Mouse (Mus musculus) cerebellum, postnatal 36 days (tissue): ENCODE data around the gene Gja4.

Source experiments
- DNase-seq, 2 experiments: peaks; one replicate each; pipeline ENCODE4 v3.0.0; 2021 to 2022; ENCODE audit warnings: mixed read lengths in 2 of 2

Gja4 gene

GRCm38 (mm10) chr4:127313861-127314260, at the start of gene Gja4:
Gene Gja4 (minus strand): TSS chr4:127314039.
- DNase-seq, result peak; percentile 50 to 65

- DNase-seq, result no peak
Observed at GRCm38 (mm10) chr4:127363331-127363730, 49.5 kb upstream of the Gja4 start.

- DNase-seq, result no peak
Observed at GRCm38 (mm10) chr4:127362520-127362919, 48.7 kb upstream of the Gja4 start.

- DNase-seq, result no peak
Observed at GRCm38 (mm10) chr4:127358018-127358417, 44.2 kb upstream of the Gja4 start, which contains the start of gene Gjb5. Gene Gjb5 (minus strand): TSS chr4:127358181.

- DNase-seq, result no peak
Observed at GRCm38 (mm10) chr4:127354506-127355485, 41.0 kb upstream of the Gja4 start.

GRCm38 (mm10) chr4:127353951-127354438, 40.2 kb upstream of the Gja4 start, which contains the start of gene Gjb4:
Gene Gjb4 (minus strand): TSS chr4:127354081.
- no peak for DNase-seq

- no peak for DNase-seq
Observed at GRCm38 (mm10) chr4:127352594-127352993, 38.8 kb upstream of the Gja4 start.

GRCm38 (mm10) chr4:127349560-127350300, 35.9 kb upstream of the Gja4 start:
- no peak for DNase-seq

- no peak for DNase-seq
Observed at GRCm38 (mm10) chr4:127345000-127345399, 31.2 kb upstream of the Gja4 start.

GRCm38 (mm10) chr4:127341372-127341771, 27.5 kb upstream of the Gja4 start:
- no peak for DNase-seq

- no peak for DNase-seq
Observed at GRCm38 (mm10) chr4:127337668-127338067, 23.8 kb upstream of the Gja4 start.

GRCm38 (mm10) chr4:127334870-127335504, 21.1 kb upstream of the Gja4 start:
- DNase-seq, result no peak

- DNase-seq, result no peak
Observed at GRCm38 (mm10) chr4:127331171-127331570, 17.3 kb upstream of the Gja4 start.

- DNase-seq, result no peak
Observed at GRCm38 (mm10) chr4:127330181-127331100, 16.6 kb upstream of the Gja4 start, which contains the start of gene Gjb3. Gene Gjb3 (minus strand): TSS chr4:127330844.

- no peak for DNase-seq
Observed at GRCm38 (mm10) chr4:127329751-127330150, 15.9 kb upstream of the Gja4 start.

- no peak for DNase-seq
Observed at GRCm38 (mm10) chr4:127329046-127329445, 15.2 kb upstream of the Gja4 start.

- no peak for DNase-seq
Observed at GRCm38 (mm10) chr4:127328378-127328777, 14.5 kb upstream of the Gja4 start.

GRCm38 (mm10) chr4:127327749-127328148, 13.9 kb upstream of the Gja4 start:
- DNase-seq, result no peak

- DNase-seq, result no peak
Observed at GRCm38 (mm10) chr4:127327258-127327657, 13.4 kb upstream of the Gja4 start.

GRCm38 (mm10) chr4:127325276-127325675, 11.4 kb upstream of the Gja4 start:
- no peak for DNase-seq

- DNase-seq, result peak; percentile 78 to 79
Observed at GRCm38 (mm10) chr4:127324759-127325158, 10.9 kb upstream of the Gja4 start.

GRCm38 (mm10) chr4:127324296-127324695, 10.5 kb upstream of the Gja4 start:
- DNase-seq, result no peak
